19 mouse cellular contexts compared by ENCODE assay signal in genomic region chr8:93730738-93731700, GRCm38 (mm10).
A peak's percentile ranks its signal among the peaks of the same experiment; 100 is the strongest.
DNase-seq lines count a peak whose midpoint lies in the region; ATAC-seq and TF ChIP-seq lines count a peak whose summit lies in the region.
"Had no signal": no experiment of that assay in that cellular context is flagged by ENCODE, and none has a peak within 500 bp of the region (broad histone marks: within the 10 kb centered on the region; RNA-seq: fewer than 3 reads in every experiment).

No protein-coding gene starts in this region.

- H3K4me2 ChIP-seq in embryonic facial prominence, embryonic 11.5 days (ENCODE audit: low read depth, low read length), result no peak overlapping the region
- no peak overlapping the region for H3K4me2 ChIP-seq in midbrain, embryonic 11.5 days
- no peak overlapping the region for H3K4me2 ChIP-seq in midbrain, postnatal 0 days (ENCODE audit: low read depth, low read length, poor library complexity, severe bottlenecking)
- peak overlapping the region; percentile 25; the same call in 1 of the 2 replicates for H3K4me2 ChIP-seq in forebrain, embryonic 14.5 days (ENCODE audit: low read length)
- H3K4me2 ChIP-seq: hindbrain, embryonic 13.5 days; intestine, embryonic 15.5 days; limb, embryonic 15.5 days had no signal

- no peaks in the 10 kb centered on the region for H3K4me1 ChIP-seq in embryonic facial prominence, embryonic 11.5 days (ENCODE audit: control insufficient read depth, insufficient read depth, low read length)
- H3K4me1 ChIP-seq in embryonic facial prominence, embryonic 10.5 days, result peaks cover 9% of the 10 kb centered on the region
- H3K4me1 ChIP-seq in midbrain, embryonic 11.5 days (ENCODE audit: control insufficient read depth, insufficient read depth, low read length), result peaks cover 7% of the 10 kb centered on the region; the same call in 1 of the 2 replicates
- peaks cover 6% of the 10 kb centered on the region; the same call in 1 of the 2 replicates for H3K4me1 ChIP-seq in midbrain, postnatal 0 days (ENCODE audit: insufficient read depth, low read length)
- H3K4me1 ChIP-seq in forebrain, embryonic 14.5 days (ENCODE audit: control insufficient read depth, insufficient read depth, low read length), result peaks cover 30% of the 10 kb centered on the region
- no peaks in the 10 kb centered on the region for H3K4me1 ChIP-seq in olfactory bulb, adult 2 months (ENCODE audit: control insufficient read depth, insufficient read depth, low read length)
- H3K4me1 ChIP-seq: intestine, embryonic 15.5 days; limb, embryonic 15.5 days had no signal

- H3K36me3 ChIP-seq in embryonic facial prominence, embryonic 11.5 days (replicated peaks; ENCODE audit: control insufficient read depth, insufficient read depth, low read depth, low read length), result no peaks in the 10 kb centered on the region
- H3K36me3 ChIP-seq in embryonic facial prominence, embryonic 10.5 days (replicated peaks), result no peaks in the 10 kb centered on the region
- no peaks in the 10 kb centered on the region for H3K36me3 ChIP-seq in midbrain, embryonic 11.5 days (ENCODE audit: control insufficient read depth, insufficient read depth, low read length)
- no peaks in the 10 kb centered on the region for H3K36me3 ChIP-seq in midbrain, postnatal 0 days (ENCODE audit: insufficient read depth, low read length)
- H3K36me3 ChIP-seq in forebrain, embryonic 14.5 days (ENCODE audit: control insufficient read depth, insufficient read depth, low read length), result no peaks in the 10 kb centered on the region
- H3K36me3 ChIP-seq: hindbrain, embryonic 13.5 days; intestine, embryonic 15.5 days; limb, embryonic 15.5 days had no signal

- H3K27me3 ChIP-seq in embryonic facial prominence, embryonic 11.5 days (ENCODE audit: control insufficient read depth, insufficient read depth, low read length), result no peaks in the 10 kb centered on the region
- H3K27me3 ChIP-seq in embryonic facial prominence, embryonic 10.5 days (replicated peaks; ENCODE audit: low read depth, poor library complexity, severe bottlenecking), result no peaks in the 10 kb centered on the region
- no peaks in the 10 kb centered on the region for H3K27me3 ChIP-seq in midbrain, embryonic 11.5 days (ENCODE audit: control insufficient read depth, insufficient read depth, low read length)
- no peaks in the 10 kb centered on the region for H3K27me3 ChIP-seq in midbrain, postnatal 0 days (ENCODE audit: insufficient read depth, low read length)
- H3K27me3 ChIP-seq in forebrain, embryonic 14.5 days (replicated peaks; ENCODE audit: control insufficient read depth, insufficient read depth, low read length), result no peaks in the 10 kb centered on the region
- H3K27me3 ChIP-seq: hindbrain, embryonic 13.5 days; intestine, embryonic 15.5 days; limb, embryonic 15.5 days had no signal

- H3K9me3 ChIP-seq in embryonic facial prominence, embryonic 11.5 days (replicated peaks; ENCODE audit: control insufficient read depth, low read length), result no peaks in the 10 kb centered on the region
- no peaks in the 10 kb centered on the region for H3K9me3 ChIP-seq in embryonic facial prominence, embryonic 10.5 days
- H3K9me3 ChIP-seq in midbrain, embryonic 11.5 days (ENCODE audit: control insufficient read depth, low read length), result no peaks in the 10 kb centered on the region
- H3K9me3 ChIP-seq in midbrain, postnatal 0 days (ENCODE audit: low read length), result no peaks in the 10 kb centered on the region
- H3K9me3 ChIP-seq in forebrain, embryonic 14.5 days (replicated peaks; ENCODE audit: control insufficient read depth, low read length), result no peaks in the 10 kb centered on the region
- H3K9me3 ChIP-seq: hindbrain, embryonic 13.5 days; intestine, embryonic 15.5 days; limb, embryonic 15.5 days had no signal

- intact Hi-C loops in left cerebral cortex, postnatal 14 days (cut with DNase I), result no loop called here

- no peak overlapping the region for H3K4me3 ChIP-seq in embryonic facial prominence, embryonic 11.5 days (ENCODE audit: low read depth, low read length)
- no peak overlapping the region for H3K4me3 ChIP-seq in embryonic facial prominence, embryonic 10.5 days
- no peak overlapping the region for H3K4me3 ChIP-seq in midbrain, embryonic 11.5 days (ENCODE audit: low read depth, low read length)
- no peak overlapping the region for H3K4me3 ChIP-seq in midbrain, postnatal 0 days (ENCODE audit: low read depth, low read length)
- no peak overlapping the region for H3K4me3 ChIP-seq in forebrain, embryonic 14.5 days (ENCODE audit: low read depth, low read length)
- no peak overlapping the region for H3K4me3 ChIP-seq in olfactory bulb, adult 2 months (ENCODE audit: insufficient read depth, low read depth, low read length)
- H3K4me3 ChIP-seq: hindbrain, embryonic 13.5 days; intestine, embryonic 15.5 days; limb, embryonic 15.5 days had no signal

- no peak overlapping the region for H3K27ac ChIP-seq in embryonic facial prominence, embryonic 11.5 days (replicated peaks; ENCODE audit: low read depth, low read length)
- no peak overlapping the region for H3K27ac ChIP-seq in embryonic facial prominence, embryonic 10.5 days (replicated peaks)
- H3K27ac ChIP-seq in midbrain, embryonic 11.5 days (ENCODE audit: low read depth, low read length), result no peak overlapping the region
- H3K27ac ChIP-seq in midbrain, postnatal 0 days (ENCODE audit: low read depth, low read length), result no peak overlapping the region
- H3K27ac ChIP-seq in forebrain, embryonic 14.5 days (ENCODE audit: low read depth, low read length), result peak overlapping the region; percentile 60; the same call in 1 of the 2 replicates
- H3K27ac ChIP-seq in olfactory bulb, adult 2 months (ENCODE audit: insufficient read depth, low read depth, low read length), result 0 out of 2 replicates have a peak overlapping the region, but pooled peaks have one; percentile 21
- H3K27ac ChIP-seq: hindbrain, embryonic 13.5 days; intestine, embryonic 15.5 days; limb, embryonic 15.5 days had no signal

- WGBS in embryonic facial prominence, embryonic 11.5 days, result 73% methylated on average over 14 of the region's 14 CpGs
- 72% methylated on average over 14 of the region's 14 CpGs for WGBS in embryonic facial prominence, embryonic 10.5 days
- WGBS in midbrain, embryonic 11.5 days, result 63% methylated on average over 14 of the region's 14 CpGs
- 51% methylated on average over 14 of the region's 14 CpGs for WGBS in midbrain, postnatal 0 days
- 17% methylated on average over 14 of the region's 14 CpGs for WGBS in forebrain, embryonic 14.5 days
- WGBS in olfactory bulb, adult 2 months, result 66% methylated on average over 14 of the region's 14 CpGs

- TF ChIP-seq CTCF in midbrain, postnatal 0 days (IDR thresholded peaks at IDR 0.05), result no peak
- TF ChIP-seq CTCF in olfactory bulb, adult 2 months (IDR thresholded peaks at IDR 0.05; ENCODE audit: insufficient read depth, low read depth, low read length), result no peak

- TF ChIP-seq POLR2A in olfactory bulb, adult 2 months (IDR thresholded peaks at IDR 0.05; ENCODE audit: insufficient read depth, low read depth, low read length), result no peak

- no peak for ATAC-seq in embryonic facial prominence, embryonic 11.5 days (replicated peaks; ENCODE audit: insufficient number of reproducible peaks, low FRiP score, low TSS enrichment, low read depth)
- ATAC-seq in midbrain, embryonic 11.5 days (ENCODE audit: low FRiP score), result no peak
- no peak for ATAC-seq in midbrain, postnatal 0 days (ENCODE audit: low FRiP score)
- ATAC-seq in forebrain, embryonic 14.5 days, result peak; percentile 79
- ATAC-seq: intestine, embryonic 15.5 days; lung, postnatal 0 days had no signal

- no peak overlapping the region for H3K9ac ChIP-seq in embryonic facial prominence, embryonic 11.5 days (replicated peaks; ENCODE audit: low read length)
- no peak overlapping the region for H3K9ac ChIP-seq in midbrain, embryonic 11.5 days (ENCODE audit: low read length)
- no peak overlapping the region for H3K9ac ChIP-seq in midbrain, postnatal 0 days (replicated peaks; ENCODE audit: low read length, poor library complexity, severe bottlenecking)
- H3K9ac ChIP-seq in forebrain, embryonic 14.5 days (ENCODE audit: low read length), result no peak overlapping the region
- H3K9ac ChIP-seq: intestine, embryonic 15.5 days; limb, embryonic 15.5 days had no signal

- peak; percentile 3 for DNase-seq in embryonic facial prominence, embryonic 11.5 days (ENCODE audit: low spot score)
- DNase-seq in embryonic facial prominence, embryonic 10.5 days (ENCODE audit: low spot score), result no peak
- peak; percentile 84 for DNase-seq in midbrain, embryonic 11.5 days (ENCODE audit: low spot score, missing footprints)
- no peak for DNase-seq in midbrain, postnatal 0 days (ENCODE audit: low spot score)
- DNase-seq in forebrain, embryonic 14.5 days (ENCODE audit: low spot score), result peak; percentile 81
- DNase-seq in left cerebral cortex, postnatal 14 days (ENCODE audit: low spot score in 2 of 2), result no peak
- DNase-seq in liver, result no peak
- DNase-seq: adrenal gland, adult 2 months; B cell, adult 2 months; cerebellum, adult 9-11 months; gastrocnemius, postnatal 36 days; kidney, adult 9 months; right cerebral cortex, adult 18-20 months; thymus, postnatal 14 days had no signal

Comparison
In these comparisons a context has a peak if more than half of its experiments do, and no peak if none do; other contexts are left out.
1. DNase-seq: peak in embryonic facial prominence, embryonic 11.5 days (single experiment), midbrain, embryonic 11.5 days (single experiment) and forebrain, embryonic 14.5 days (single experiment); none in embryonic facial prominence, embryonic 10.5 days (single experiment), midbrain, postnatal 0 days (single experiment), left cerebral cortex, postnatal 14 days (0 of 2) and liver (single experiment).
2. H3K27ac ChIP-seq: peak in forebrain, embryonic 14.5 days (single experiment) and olfactory bulb, adult 2 months (single experiment); none in embryonic facial prominence, embryonic 11.5 days (single experiment), embryonic facial prominence, embryonic 10.5 days (single experiment), midbrain, embryonic 11.5 days (single experiment) and midbrain, postnatal 0 days (single experiment).